Mouse (Mus musculus) embryonic facial prominence, embryonic 15.5 days (tissue): ENCODE results near the gene Trpm3. TPM values are rescaled to one million over a fixed set of nuclear protein-coding genes. Genes with fewer than 3 reads are reported as not detected.

Experiments
- ATAC-seq: fragments of 200-750 bp; cut with Nextera tagmentation; 2 replicates; pipeline ENCODE4 v1.8.0; 2017; ENCODE audit warnings: low read depth, moderate TSS enrichment; ENCODE audit not compliant: insufficient number of reproducible peaks, low FRiP score, low TSS enrichment
- H3K27ac ChIP-seq: fragments of 300-500 bp; sonication (generic); replicated peaks from 2 replicates; pipeline ENCODE4 v1.5.1; 2015; ENCODE audit warnings: mild to moderate bottlenecking, inconsistent platforms
- H3K27me3 ChIP-seq: fragments of 300-500 bp; sonication (generic); 2 replicates; pipeline ENCODE4 v1.6.1; 2015; ENCODE audit warnings: inconsistent platforms
- H3K36me3 ChIP-seq: fragments of 300-500 bp; sonication (generic); 2 replicates; pipeline ENCODE4 v1.6.1; 2015; ENCODE audit warnings: mild to moderate bottlenecking, inconsistent platforms
- H3K4me1 ChIP-seq: fragments of 300-500 bp; sonication (generic); 2 replicates; pipeline ENCODE4 v1.6.1; 2015; ENCODE audit warnings: inconsistent platforms
- H3K4me2 ChIP-seq: fragments of 300-500 bp; sonication (generic); replicated peaks from 2 replicates; pipeline ENCODE4 v1.6.1; 2015; ENCODE audit warnings: mild to moderate bottlenecking, inconsistent platforms
- H3K4me3 ChIP-seq: fragments of 300-500 bp; sonication (generic); replicated peaks from 2 replicates; pipeline ENCODE4 v1.5.1; 2015; ENCODE audit warnings: mild to moderate bottlenecking, inconsistent platforms
- H3K9ac ChIP-seq: fragments of 300-500 bp; sonication (generic); 2 replicates; pipeline ENCODE4 v1.6.1; 2015; ENCODE audit warnings: inconsistent platforms
- H3K9me3 ChIP-seq: fragments of 300-500 bp; sonication (generic); replicated peaks from 2 replicates; pipeline ENCODE4 v1.6.1; 2016; ENCODE audit warnings: inconsistent platforms
- WGBS: fragments of 180-500 bp; shearing (Covaris S2); methylation state at CpG from one replicate; pipeline ENCODE4 v1.1.7; 2015; 5-methylcytosine and 5-hydroxymethylcytosine counted together
- polyA plus RNA-seq: library from polyadenylated mRNA; unstranded; fragments of >200 nt; fragmentation: Nextera tagmentation; extraction: Ambion mirVana; gene quantifications from 2 replicates; pipeline ENCODE4 v1.2.1, GENCODE M21; 2015

The Trpm3 gene
- polyA plus RNA-seq, 1 experiment from 2014 or later, result 2.6 TPM

DNA sequence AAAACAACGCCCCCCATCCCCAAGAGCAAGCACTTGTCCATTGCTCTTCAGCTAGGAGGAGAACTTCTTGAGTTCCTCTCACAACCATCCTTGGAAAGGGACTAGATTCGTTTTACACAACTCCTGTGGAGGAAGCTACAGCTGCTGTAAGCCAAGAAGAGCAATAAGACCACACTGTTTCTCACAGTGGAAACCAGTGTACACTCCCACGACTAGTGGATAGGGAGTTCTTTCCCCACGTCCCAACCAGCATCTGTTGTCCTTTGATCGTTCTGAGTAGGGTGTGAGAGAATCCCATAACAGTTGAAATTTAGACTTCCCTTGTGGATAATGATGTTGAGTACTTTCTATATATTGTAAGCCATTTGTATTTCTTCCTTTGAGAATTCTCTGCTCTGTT, 728.6 kb downstream of the Trpm3 start:
- ATAC-seq, result no peak
- Histone ChIP-seq H3K27me3 (no peaks in the 10 kb centered on the region), H3K36me3 (no peaks in the 10 kb centered on the region), H3K4me2 (no peak overlapping the region), H3K4me3 (no peak overlapping the region), H3K9ac (no peak overlapping the region), H3K4me1 (no peaks in the 10 kb centered on the region), H3K27ac (no peak overlapping the region), H3K9me3 (no peaks in the 10 kb centered on the region)
- WGBS, result 78% methylated on average over 5 of the region's 5 CpGs

DNA sequence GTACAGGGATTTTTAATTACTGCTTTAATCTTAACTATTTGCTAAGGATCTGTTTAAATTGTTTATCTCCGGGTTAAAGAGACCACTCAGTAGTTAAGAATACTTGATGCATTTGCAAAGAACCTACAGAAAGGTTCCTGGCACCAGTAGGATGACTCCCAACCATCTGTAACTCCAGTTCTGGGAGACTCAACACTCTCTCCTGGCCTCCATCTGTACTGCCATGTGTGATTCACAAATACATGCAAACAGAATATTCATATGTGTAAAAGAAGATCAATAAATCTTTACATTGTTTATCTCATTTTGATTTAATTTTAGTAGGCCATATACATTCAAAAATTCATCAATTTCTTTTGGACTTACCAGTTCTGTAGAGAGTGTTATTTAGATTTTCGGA, 731.0 kb downstream of the Trpm3 start:
- 79% methylated on average over 2 of the region's 2 CpGs for WGBS
- no peaks in the 10 kb centered on the region for H3K27me3 ChIP-seq
- H3K9me3 ChIP-seq, result no peaks in the 10 kb centered on the region
- H3K27ac ChIP-seq, result no peak overlapping the region
- H3K9ac ChIP-seq, result no peak overlapping the region
- no peaks in the 10 kb centered on the region for H3K4me1 ChIP-seq
- H3K4me3 ChIP-seq, result no peak overlapping the region
- no peak for ATAC-seq
- H3K36me3 ChIP-seq, result no peaks in the 10 kb centered on the region
- H3K4me2 ChIP-seq, result no peak overlapping the region

DNA sequence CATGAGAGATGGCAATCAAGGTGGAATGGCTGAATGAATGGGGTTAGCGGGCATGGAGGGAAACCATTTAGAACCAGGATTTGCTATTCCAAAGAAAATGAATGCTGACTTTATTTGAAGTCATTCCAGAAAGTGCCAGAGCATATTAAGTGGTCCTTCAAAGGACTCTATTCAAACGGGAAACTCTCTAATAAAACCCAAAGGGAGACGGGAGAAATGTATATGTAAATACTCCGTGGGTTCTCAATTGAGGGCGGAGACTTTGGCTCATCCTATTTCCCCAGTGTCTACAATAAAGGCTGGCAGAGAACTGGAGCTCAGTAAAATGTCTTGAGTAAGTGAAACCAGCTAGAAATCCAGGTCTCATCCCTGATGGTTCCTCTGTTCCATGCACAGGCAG, 733.6 kb downstream of the Trpm3 start:
- Histone ChIP-seq H3K36me3 (no peaks in the 10 kb centered on the region), H3K27ac (no peak overlapping the region), H3K9ac (no peak overlapping the region), H3K27me3 (no peaks in the 10 kb centered on the region), H3K4me3 (no peak overlapping the region), H3K4me1 (no peaks in the 10 kb centered on the region), H3K4me2 (no peak overlapping the region), H3K9me3 (no peaks in the 10 kb centered on the region)
- 48% methylated on average over 5 of the region's 5 CpGs for WGBS
- ATAC-seq, result no peak

DNA sequence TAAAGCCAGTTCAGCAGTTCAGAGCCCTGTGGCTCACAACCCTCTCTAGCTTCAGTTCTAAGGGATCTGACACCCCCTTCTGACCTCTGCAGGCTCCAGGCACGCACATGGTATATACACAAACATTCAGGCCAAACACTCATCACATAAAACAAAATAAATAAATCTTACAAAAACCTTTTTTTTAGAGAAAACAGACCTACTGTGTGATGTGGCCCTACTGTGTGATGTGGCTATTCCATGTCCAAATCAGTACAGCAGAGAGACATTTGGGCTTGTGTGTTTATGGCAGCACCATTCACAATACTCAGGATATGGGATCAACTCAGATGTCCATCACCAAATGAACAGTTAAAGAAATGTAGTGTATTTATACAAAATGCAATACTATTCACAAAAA, 741.4 kb downstream of the Trpm3 start:
- no peak overlapping the region for H3K4me3 ChIP-seq
- no peaks in the 10 kb centered on the region for H3K36me3 ChIP-seq
- no peak for ATAC-seq
- H3K27ac ChIP-seq, result no peak overlapping the region
- H3K9ac ChIP-seq, result no peak overlapping the region
- H3K4me1 ChIP-seq, result 0 out of 2 replicates have a peak, but pooled peaks cover 7% of the 10 kb centered on the region
- H3K27me3 ChIP-seq, result no peaks in the 10 kb centered on the region
- H3K9me3 ChIP-seq, result no peaks in the 10 kb centered on the region
- H3K4me2 ChIP-seq, result no peak overlapping the region
- 69% methylated on average over 1 of the region's 1 CpGs for WGBS

DNA sequence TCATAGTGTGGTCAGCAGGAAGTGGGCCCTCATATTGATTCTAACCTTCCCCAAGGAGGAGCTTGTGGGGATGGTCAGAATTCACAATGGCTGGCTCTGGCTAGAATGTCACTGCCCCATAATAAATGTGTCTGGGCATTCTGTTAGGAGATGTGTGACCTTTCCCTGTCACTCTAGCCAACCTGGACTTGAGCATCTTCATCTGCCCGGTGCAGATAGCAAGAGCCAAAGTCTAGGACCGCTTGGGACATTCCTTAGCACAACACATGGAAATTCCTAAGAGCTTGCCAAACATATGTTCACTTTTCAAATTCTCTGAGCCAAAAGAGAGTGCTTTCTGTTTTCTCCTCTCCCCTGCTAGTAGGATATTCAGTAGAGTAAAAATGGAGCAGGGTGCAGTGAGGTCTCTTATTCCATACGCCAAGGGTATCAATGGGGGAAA, 743.8 kb downstream of the Trpm3 start:
- ATAC-seq, result no peak
- WGBS, result 49% methylated on average over 3 of the region's 3 CpGs
- Histone ChIP-seq H3K4me2 (no peak overlapping the region), H3K4me1 (0 out of 2 replicates have a peak, but pooled peaks cover 7% of the 10 kb centered on the region), H3K36me3 (no peaks in the 10 kb centered on the region), H3K9ac (no peak overlapping the region), H3K27ac (no peak overlapping the region), H3K27me3 (no peaks in the 10 kb centered on the region), H3K9me3 (no peaks in the 10 kb centered on the region), H3K4me3 (no peak overlapping the region)

DNA sequence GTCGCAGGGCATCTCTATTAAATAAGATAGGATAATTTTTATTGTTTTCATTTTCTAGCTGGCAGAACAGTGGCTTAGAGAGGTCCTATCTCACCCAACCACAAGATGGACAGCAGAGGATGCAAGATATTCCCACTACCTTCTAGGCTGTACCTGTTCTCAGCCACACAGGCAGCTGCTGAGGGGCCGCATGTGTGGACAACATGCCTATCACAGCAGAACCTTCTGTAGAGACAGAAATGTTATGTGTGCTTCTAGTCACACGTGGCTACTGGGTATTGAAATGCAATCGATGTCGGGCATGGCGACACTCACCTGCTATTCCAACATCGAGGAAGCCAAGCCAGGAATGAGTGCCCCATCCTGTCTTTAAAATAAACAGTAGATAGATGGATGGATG, 744.3 kb downstream of the Trpm3 start:
- H3K27me3 ChIP-seq, result no peaks in the 10 kb centered on the region
- H3K9me3 ChIP-seq, result no peaks in the 10 kb centered on the region
- WGBS, result 83% methylated on average over 7 of the region's 7 CpGs
- no peak overlapping the region for H3K27ac ChIP-seq
- H3K36me3 ChIP-seq, result no peaks in the 10 kb centered on the region
- no peak overlapping the region for H3K4me2 ChIP-seq
- no peak overlapping the region for H3K4me3 ChIP-seq
- 0 out of 2 replicates have a peak, but pooled peaks cover 7% of the 10 kb centered on the region for H3K4me1 ChIP-seq
- no peak overlapping the region for H3K9ac ChIP-seq
- ATAC-seq, result no peak

DNA sequence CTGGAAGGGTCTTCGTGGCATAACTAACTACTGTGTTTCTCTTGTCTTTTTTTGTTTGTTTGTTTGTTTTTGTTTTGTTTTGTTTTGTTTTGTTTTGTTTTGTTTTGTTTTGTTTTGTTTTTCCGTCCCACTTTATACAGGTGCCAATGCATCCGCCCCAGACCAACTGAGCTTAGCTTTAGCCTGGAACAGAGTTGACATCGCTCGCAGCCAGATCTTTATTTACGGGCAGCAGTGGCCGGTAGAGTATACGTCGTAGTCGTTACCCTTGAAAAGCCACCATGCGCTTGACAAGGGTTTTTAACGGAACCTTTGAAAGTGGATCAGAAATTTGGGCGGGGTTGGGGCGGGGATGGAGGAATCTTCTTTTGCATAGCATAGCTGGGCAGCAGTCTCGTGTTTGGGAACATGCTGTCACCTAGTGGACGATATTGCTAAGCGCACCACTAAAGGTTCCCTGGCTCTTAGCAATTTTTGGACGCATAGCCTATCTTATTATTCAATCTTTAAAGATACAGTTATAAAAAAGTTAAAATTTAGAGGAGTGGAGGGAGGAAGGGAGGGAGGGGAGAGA, 745.0 kb downstream of the Trpm3 start:
- H3K27me3 ChIP-seq, result no peaks in the 10 kb centered on the region
- H3K4me1 ChIP-seq, result 0 out of 2 replicates have a peak, but pooled peaks cover 7% of the 10 kb centered on the region
- H3K9me3 ChIP-seq, result no peaks in the 10 kb centered on the region
- ATAC-seq, result 0 out of 2 replicates have a peak, but pooled peaks have one; percentile 47
- no peaks in the 10 kb centered on the region for H3K36me3 ChIP-seq
- H3K4me2 ChIP-seq, result peak overlapping the region; percentile 48
- WGBS, result 23% methylated on average over 18 of the region's 18 CpGs
- no peak overlapping the region for H3K9ac ChIP-seq
- H3K27ac ChIP-seq, result no peak overlapping the region
- peak overlapping the region; percentile 28; the same call in 1 of the 2 replicates for H3K4me3 ChIP-seq

DNA sequence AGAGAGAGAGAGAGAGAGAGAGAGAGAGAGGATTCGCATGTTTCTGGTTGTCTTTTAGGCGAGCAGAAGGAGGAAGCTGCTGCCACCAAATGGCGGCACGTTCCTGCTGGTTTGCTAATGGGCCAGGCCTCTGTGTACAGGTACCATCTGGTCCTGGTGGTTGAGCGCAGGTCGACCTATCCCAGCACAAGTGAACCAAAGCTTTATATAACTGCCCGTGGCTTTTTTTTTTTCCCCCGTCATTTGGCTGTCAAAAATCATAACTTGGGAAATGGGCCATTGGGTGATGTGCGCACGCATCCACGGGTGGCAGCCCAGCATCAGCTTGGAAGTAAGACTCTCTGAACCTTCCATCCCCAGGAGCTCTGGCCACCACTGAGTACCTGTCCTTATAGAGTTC, 745.5 kb downstream of the Trpm3 start:
- Histone ChIP-seq H3K4me3 (no peak overlapping the region), H3K27me3 (no peaks in the 10 kb centered on the region), H3K36me3 (no peaks in the 10 kb centered on the region), H3K9me3 (no peaks in the 10 kb centered on the region), H3K9ac (no peak overlapping the region), H3K4me2 (peak overlapping the region; percentile 48), H3K4me1 (0 out of 2 replicates have a peak, but pooled peaks cover 7% of the 10 kb centered on the region), H3K27ac (no peak overlapping the region)
- WGBS, result 47% methylated on average over 11 of the region's 11 CpGs
- ATAC-seq, result no peak

DNA sequence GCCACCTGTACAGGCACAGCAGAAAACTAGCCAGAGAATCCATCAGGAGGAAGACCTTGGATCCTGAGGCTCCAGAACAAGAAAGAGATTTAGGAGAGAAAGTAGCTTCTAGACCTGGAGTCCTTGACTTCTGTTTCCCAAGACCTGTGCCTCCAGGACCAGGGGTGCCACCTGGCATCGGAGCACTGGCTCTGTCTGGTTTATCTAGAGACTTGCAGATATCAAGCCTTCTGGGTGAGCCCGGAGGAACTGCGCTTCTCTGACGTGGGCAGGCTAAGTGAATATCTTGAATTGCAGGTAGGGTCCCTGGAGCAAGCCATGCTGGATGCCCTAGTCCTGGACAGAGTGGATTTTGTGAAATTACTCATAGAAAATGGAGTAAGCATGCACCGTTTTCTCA, 746.2 kb downstream of the Trpm3 start:
- Histone ChIP-seq H3K27me3 (no peaks in the 10 kb centered on the region), H3K27ac (no peak overlapping the region), H3K36me3 (no peaks in the 10 kb centered on the region), H3K9ac (no peak overlapping the region), H3K9me3 (no peaks in the 10 kb centered on the region), H3K4me1 (0 out of 2 replicates have a peak, but pooled peaks cover 7% of the 10 kb centered on the region), H3K4me2 (no peak overlapping the region), H3K4me3 (no peak overlapping the region)
- 91% methylated on average over 5 of the region's 5 CpGs for WGBS
- ATAC-seq, result no peak

DNA sequence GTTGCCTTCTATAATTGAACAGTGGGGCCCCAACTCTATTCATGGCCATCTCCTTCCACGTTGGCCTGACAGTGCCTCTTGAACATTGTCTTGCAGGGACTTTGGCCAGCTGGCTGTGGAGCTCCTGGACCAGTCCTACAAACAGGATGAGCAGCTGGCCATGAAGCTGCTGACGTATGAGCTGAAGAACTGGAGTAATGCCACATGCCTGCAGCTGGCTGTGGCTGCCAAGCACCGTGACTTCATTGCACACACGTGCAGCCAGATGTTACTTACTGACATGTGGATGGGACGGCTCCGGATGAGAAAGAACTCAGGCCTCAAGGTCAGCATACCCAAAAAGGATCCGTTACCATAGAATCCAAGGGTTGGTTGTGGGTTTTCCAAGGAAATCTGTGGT, 763.0 kb downstream of the Trpm3 start:
- no peak overlapping the region for H3K27ac ChIP-seq
- ATAC-seq, result peak; percentile 63; the same call in 1 of the 2 replicates
- H3K27me3 ChIP-seq, result no peaks in the 10 kb centered on the region
- H3K36me3 ChIP-seq, result no peaks in the 10 kb centered on the region
- H3K4me1 ChIP-seq, result peaks cover 8% of the 10 kb centered on the region
- 69% methylated on average over 7 of the region's 7 CpGs for WGBS
- H3K9me3 ChIP-seq, result no peaks in the 10 kb centered on the region
- no peak overlapping the region for H3K9ac ChIP-seq
- H3K4me2 ChIP-seq, result no peak overlapping the region
- no peak overlapping the region for H3K4me3 ChIP-seq

DNA sequence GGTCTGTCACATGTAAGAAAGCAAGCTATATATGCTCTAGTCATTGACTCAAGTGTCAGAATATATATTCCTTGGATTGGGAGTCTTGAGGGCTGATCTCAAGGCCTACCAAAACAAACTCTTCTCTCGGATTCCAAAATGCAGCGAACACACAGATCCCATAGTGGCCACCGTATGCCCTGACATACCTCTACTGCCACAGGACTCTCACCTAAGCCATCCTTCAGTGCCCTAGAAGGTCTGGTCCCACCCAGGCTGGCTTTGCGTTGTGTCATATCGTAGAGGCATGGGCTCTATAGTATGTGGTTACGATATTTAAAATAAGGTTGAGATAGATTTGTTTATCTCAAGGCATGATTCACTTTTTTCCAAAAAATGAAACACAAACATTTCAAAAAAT, 763.5 kb downstream of the Trpm3 start:
- Histone ChIP-seq H3K9me3 (no peaks in the 10 kb centered on the region), H3K36me3 (no peaks in the 10 kb centered on the region), H3K4me1 (peaks cover 8% of the 10 kb centered on the region), H3K4me2 (no peak overlapping the region), H3K9ac (no peak overlapping the region), H3K27me3 (no peaks in the 10 kb centered on the region), H3K27ac (no peak overlapping the region), H3K4me3 (no peak overlapping the region)
- WGBS, result 95% methylated on average over 6 of the region's 6 CpGs
- no peak for ATAC-seq

DNA sequence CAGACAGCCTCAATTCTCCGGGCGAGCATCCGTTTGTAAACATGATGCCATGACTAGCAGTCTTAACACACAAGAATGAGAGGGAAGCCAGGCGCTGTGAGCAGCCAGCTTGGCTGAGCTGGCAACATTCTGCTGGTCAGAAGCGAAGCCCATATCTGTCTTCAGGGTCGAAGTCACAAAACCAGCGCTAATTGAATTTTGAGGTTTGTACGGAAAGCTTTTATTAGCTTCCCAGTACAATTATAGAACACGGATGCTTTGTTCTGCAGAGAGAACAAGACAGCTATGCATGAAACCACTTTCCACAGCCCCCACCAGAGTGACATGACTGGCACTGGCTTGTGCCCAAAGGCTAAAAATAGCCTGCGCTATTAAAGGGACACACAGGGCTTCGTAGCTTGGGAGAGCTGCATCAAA, 766.2 kb downstream of the Trpm3 start:
- WGBS, result 40% methylated on average over 11 of the region's 11 CpGs
- Histone ChIP-seq H3K9ac (no peak overlapping the region), H3K9me3 (no peaks in the 10 kb centered on the region), H3K4me1 (peaks cover 8% of the 10 kb centered on the region), H3K27ac (no peak overlapping the region; the same call in 1 of the 2 replicates), H3K4me2 (no peak overlapping the region), H3K4me3 (no peak overlapping the region), H3K36me3 (no peaks in the 10 kb centered on the region), H3K27me3 (no peaks in the 10 kb centered on the region)
- peak; percentile 77 for ATAC-seq
